Mouse (Mus musculus) thymus, adult 2 months (tissue): ENCODE results near the gene Nfia.

Experiments used
- CTCF ChIP-seq: fragments of 200-500 bp; IDR thresholded peaks from 2 replicates; pipeline ENCODE4 v1.5.1; 2012; ENCODE audit warnings: mild to moderate bottlenecking, control low read depth, low read length, moderate library complexity, borderline replicate concordance; ENCODE audit not compliant: control insufficient read depth, poor library complexity, insufficient read depth; ENCODE audit errors: extremely low read depth
- POLR2A ChIP-seq: fragments of 200-500 bp; IDR thresholded peaks from 2 replicates; pipeline ENCODE4 v1.6.1; 2012; ENCODE audit warnings: mild to moderate bottlenecking, low read length, control low read depth, moderate library complexity; ENCODE audit not compliant: control insufficient read depth, poor library complexity, insufficient read depth; ENCODE audit errors: extremely low read depth

DNA sequence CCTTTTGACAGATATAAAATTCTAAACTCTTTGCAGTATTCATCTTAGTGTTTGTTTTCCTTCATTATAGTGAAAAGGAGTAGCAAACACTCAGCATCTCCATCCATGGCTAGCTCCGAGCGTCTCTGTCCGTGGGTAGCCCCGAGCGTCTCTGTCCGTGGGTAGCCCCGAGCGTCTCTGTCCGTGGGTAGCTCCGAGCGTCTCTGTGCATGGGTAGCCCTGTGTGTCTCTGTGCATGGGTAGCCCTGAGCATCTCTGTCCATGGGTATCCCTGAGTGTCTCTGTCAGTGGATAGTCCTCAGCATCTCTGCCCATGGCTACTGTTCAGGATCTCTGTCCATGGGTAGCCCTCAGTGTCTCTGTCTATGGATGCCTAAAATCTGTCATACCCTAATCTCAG, 140.0 kb downstream of the Nfia start:
- no peak for TF ChIP-seq CTCF
- no peak for TF ChIP-seq POLR2A
